Mouse (Mus musculus) bone marrow macrophage, adult 2 months (primary cell): ENCODE results near the gene Rab3il1. TPM values are rescaled to one million over a fixed set of nuclear protein-coding genes. Genes with fewer than 3 reads are reported as not detected.
"Not testable (repeated sequence)": the region's sequence is repeated elsewhere in the genome, so short reads cannot be mapped to it uniquely, and the experiment has no call there.

ENCODE experiments used
- H3K27ac ChIP-seq: 2 replicates; pipeline ENCODE4 v1.5.1; 2012; ENCODE audit warnings: low read depth, low read length; ENCODE audit not compliant: insufficient read depth
- H3K4me1 ChIP-seq: 2 replicates; pipeline ENCODE4 v1.6.1; 2012; ENCODE audit warnings: low read length; ENCODE audit not compliant: control insufficient read depth, insufficient read depth
- H3K4me3 ChIP-seq: 2 replicates; pipeline ENCODE4 v1.5.1; 2012; ENCODE audit warnings: mild to moderate bottlenecking, low read length, moderate library complexity; ENCODE audit not compliant: insufficient read depth
- CTCF ChIP-seq: IDR thresholded peaks from 2 replicates; pipeline ENCODE4 v1.5.1; 2012; ENCODE audit warnings: low read depth, mild to moderate bottlenecking, low read length, moderate library complexity
- POLR2A ChIP-seq: IDR thresholded peaks from 2 replicates; pipeline ENCODE4 v1.6.1; 2012; ENCODE audit warnings: mild to moderate bottlenecking, low read depth, low read length, borderline replicate concordance
- polyA plus RNA-seq: library from polyadenylated mRNA; stranded (reverse); fragments of >200 nt; gene quantifications from 2 replicates; pipeline ENCODE4 v1.2.4, GENCODE M21; 2012; ENCODE audit not compliant: missing spikeins, insufficient read depth, insufficient read length

Gene Rab3il1
- polyA plus RNA-seq, 1 experiment, result 178 TPM

GRCm38 (mm10) chr19:9964205-9964916, 37.1 kb upstream of the Rab3il1 start:
- Histone ChIP-seq H3K4me3 (no peak overlapping the region), H3K27ac (no peak overlapping the region)
- TF ChIP-seq POLR2A, result no peak
- TF ChIP-seq CTCF, result no peak

GRCm38 (mm10) chr19:9966096-9966867, 35.2 kb upstream of the Rab3il1 start:
- no peak overlapping the region for H3K4me3 ChIP-seq
- H3K4me1 ChIP-seq, result peaks cover 49% of the 10 kb centered on the region
- TF ChIP-seq POLR2A, result no peak
- TF ChIP-seq CTCF, result no peak
- H3K27ac ChIP-seq, result peak overlapping the region; percentile 2; the same call in 1 of the 2 replicates

More at GRCm38 (mm10) chr19:9964205-9964916, 37.1 kb upstream of the Rab3il1 start:
- H3K4me1 ChIP-seq, result peaks cover 41% of the 10 kb centered on the region

GRCm38 (mm10) chr19:9968081-9968787, 33.2 kb upstream of the Rab3il1 start:
- no peak for TF ChIP-seq POLR2A
- TF ChIP-seq CTCF, result no peak
- Histone ChIP-seq H3K4me1 (peaks cover 66% of the 10 kb centered on the region), H3K4me3 (no peak overlapping the region), H3K27ac (no peak overlapping the region)

- H3K4me1 ChIP-seq, result peaks cover 80% of the 10 kb centered on the region
- not testable (repeated sequence) for H3K4me3 ChIP-seq
- H3K27ac ChIP-seq, result peak overlapping the region; percentile 99
Observed at GRCm38 (mm10) chr19:9974853-9975252, 26.6 kb upstream of the Rab3il1 start.

GRCm38 (mm10) chr19:9977085-9977484, 24.4 kb upstream of the Rab3il1 start:
- no peak overlapping the region for H3K4me3 ChIP-seq
- peak overlapping the region; percentile 99 for H3K27ac ChIP-seq
- TF ChIP-seq POLR2A, result no peak
- TF ChIP-seq CTCF, result no peak
- H3K4me1 ChIP-seq, result peaks cover 68% of the 10 kb centered on the region

GRCm38 (mm10) chr19:9978431-9978951, 23.0 kb upstream of the Rab3il1 start:
- peak overlapping the region; percentile 99 for H3K27ac ChIP-seq
- H3K4me1 ChIP-seq, result peaks cover 55% of the 10 kb centered on the region
- H3K4me3 ChIP-seq, result peak overlapping the region; percentile 2; the same call in 1 of the 2 replicates
- TF ChIP-seq POLR2A (no peak), CTCF (no peak)

- H3K27ac ChIP-seq, result peak overlapping the region; percentile 99
- no peak overlapping the region; the same call in 1 of the 2 replicates for H3K4me3 ChIP-seq
- peaks cover 50% of the 10 kb centered on the region for H3K4me1 ChIP-seq
- TF ChIP-seq POLR2A (no peak), CTCF (no peak)
Observed at GRCm38 (mm10) chr19:9979156-9979555, 22.3 kb upstream of the Rab3il1 start.

- peak within 1 kb of the TSS; percentile 75 for H3K4me3 ChIP-seq
- TF ChIP-seq CTCF, result no peak
- no peak for TF ChIP-seq POLR2A
- peaks cover 42% of the 10 kb centered on the region for H3K4me1 ChIP-seq
- H3K27ac ChIP-seq, result peak within 1 kb of the TSS; percentile 99
Observed at GRCm38 (mm10) chr19:9980258-9980657, 21.2 kb upstream of the Rab3il1 start, which contains the start of gene Fth1. TSS of gene Fth1 (plus strand) at chr19:9980598.

GRCm38 (mm10) chr19:9981621-9982020, 19.8 kb upstream of the Rab3il1 start:
- H3K4me3 ChIP-seq, result peak overlapping the region; percentile 75
- peaks cover 28% of the 10 kb centered on the region for H3K4me1 ChIP-seq
- no peak for TF ChIP-seq POLR2A
- no peak for TF ChIP-seq CTCF
- H3K27ac ChIP-seq, result peak overlapping the region; percentile 99
